In the genomic region with DNA sequence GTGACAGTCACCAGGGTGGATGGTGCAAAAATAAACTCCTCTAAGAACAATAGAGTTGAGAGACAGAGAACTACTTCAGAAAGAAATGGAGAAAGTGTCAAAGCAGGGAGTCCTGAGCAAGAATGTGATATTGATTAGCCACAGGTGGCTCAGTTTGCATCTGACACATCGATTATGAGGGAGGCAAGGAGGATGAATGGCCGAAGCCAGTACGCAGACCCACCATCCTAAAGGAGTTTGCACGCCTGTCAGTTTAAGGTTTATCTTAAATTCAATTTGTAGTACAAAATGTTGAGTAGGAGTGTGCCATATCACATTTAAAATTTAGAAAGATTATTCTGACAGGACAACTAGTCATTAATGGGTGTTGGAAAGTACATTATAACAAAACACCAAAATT, we compare ENCODE assay signal across 29 mouse cellular contexts.
"Had no signal": no experiment of that assay in that cellular context is flagged by ENCODE, and none has a peak within 500 bp of the region (broad histone marks: within the 10 kb centered on the region; RNA-seq: fewer than 3 reads in every experiment).

No protein-coding gene starts in this region.

- H3K36me3 ChIP-seq: limb, embryonic 10.5 days; limb, embryonic 12.5 days; limb, embryonic 13.5 days; limb, embryonic 15.5 days; liver, embryonic 12.5 days; liver, embryonic 13.5 days; liver, embryonic 15.5 days; lung, embryonic 15.5 days; midbrain, embryonic 10.5 days; midbrain, embryonic 15.5 days; neural tube, embryonic 12.5 days had no signal

- H3K4me3 ChIP-seq: left cerebral cortex, adult 2 months; limb, embryonic 10.5 days; limb, embryonic 12.5 days; limb, embryonic 13.5 days; limb, embryonic 15.5 days; liver, embryonic 12.5 days; liver, embryonic 13.5 days; liver, embryonic 15.5 days; lung, embryonic 15.5 days; megakaryocyte, embryonic 14.5 days; midbrain, embryonic 10.5 days; midbrain, embryonic 15.5 days; myocyte; neural tube, embryonic 12.5 days had no signal

- ATAC-seq: liver, embryonic 12.5 days; liver, postnatal 0 days; lung, postnatal 0 days; midbrain, embryonic 15.5 days; midbrain, embryonic 16.5 days had no signal

- DNase-seq: left cerebral cortex, postnatal 4 days; liver; liver, embryonic 13.5 days; liver, postnatal 0 days; lung, adult 18-20 months; lung, adult 2 months; lung, embryonic 14.5 days; lung, postnatal 10 days; lung, postnatal 14 days; lung, postnatal 36 days; lung, postnatal 4 days had no signal

- H3K4me1 ChIP-seq: limb, embryonic 10.5 days; limb, embryonic 12.5 days; limb, embryonic 13.5 days; limb, embryonic 15.5 days; liver, embryonic 12.5 days; liver, embryonic 13.5 days; liver, embryonic 15.5 days; lung, embryonic 15.5 days; megakaryocyte, embryonic 14.5 days; midbrain, embryonic 15.5 days; neural tube, embryonic 12.5 days had no signal

- H3K9ac ChIP-seq: limb, embryonic 12.5 days; limb, embryonic 13.5 days; limb, embryonic 15.5 days; liver, embryonic 12.5 days; liver, embryonic 13.5 days; liver, embryonic 14.5 days; liver, embryonic 15.5 days; liver, postnatal 0 days; lung, embryonic 14.5 days; lung, embryonic 15.5 days; midbrain, embryonic 15.5 days; neural tube, embryonic 12.5 days had no signal

- H3K27me3 ChIP-seq: limb, embryonic 12.5 days; limb, embryonic 13.5 days; limb, embryonic 15.5 days; liver, embryonic 12.5 days; liver, embryonic 13.5 days; liver, embryonic 15.5 days; lung, embryonic 15.5 days; megakaryocyte, embryonic 14.5 days; midbrain, embryonic 15.5 days; neural tube, embryonic 12.5 days had no signal

- H3K27ac ChIP-seq: left cerebral cortex, adult 2 months; limb, embryonic 10.5 days; limb, embryonic 12.5 days; limb, embryonic 13.5 days; limb, embryonic 15.5 days; liver, embryonic 12.5 days; liver, embryonic 13.5 days; liver, embryonic 14.5 days; liver, embryonic 15.5 days; lung, embryonic 15.5 days; macrophage; midbrain, embryonic 10.5 days; midbrain, embryonic 15.5 days; neural tube, embryonic 12.5 days had no signal

- H3K9me3 ChIP-seq: limb, embryonic 10.5 days; limb, embryonic 12.5 days; limb, embryonic 13.5 days; limb, embryonic 15.5 days; liver, embryonic 12.5 days; lung, embryonic 15.5 days; midbrain, embryonic 10.5 days; midbrain, embryonic 15.5 days; neural tube, embryonic 12.5 days had no signal

- H3K4me2 ChIP-seq: limb, embryonic 12.5 days; limb, embryonic 13.5 days; limb, embryonic 15.5 days; liver, embryonic 11.5 days; liver, embryonic 12.5 days; liver, embryonic 13.5 days; liver, embryonic 15.5 days; lung, embryonic 14.5 days; lung, embryonic 15.5 days; midbrain, embryonic 15.5 days; neural tube, embryonic 12.5 days had no signal
